Mouse (Mus musculus): ENCODE results near the gene Pfkm. TPM values are rescaled to one million over a fixed set of nuclear protein-coding genes. Genes with fewer than 3 reads are reported as not detected.

The Pfkm gene
- total and polyA plus RNA-seq, 3 experiments: 23.5 to 37.9 (median 29.6) TPM

DNA sequence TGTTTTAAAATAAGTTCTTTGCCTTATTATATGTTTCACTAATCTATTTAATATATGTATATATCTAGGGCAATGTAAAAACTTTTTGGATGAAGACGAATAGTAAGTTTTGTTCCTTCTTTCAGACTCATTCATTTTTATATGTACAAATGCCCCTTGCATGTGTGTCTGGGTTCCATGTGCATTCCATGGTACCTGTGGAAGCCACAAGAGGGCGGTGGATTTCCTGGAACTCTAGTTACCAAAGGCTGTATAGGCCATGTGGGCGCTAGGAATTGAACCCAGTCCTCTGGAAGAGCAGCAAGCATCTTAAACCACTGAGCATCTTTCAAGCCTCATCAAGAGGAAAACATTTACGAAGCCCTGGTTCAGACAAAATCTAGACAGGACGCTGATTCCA is 48.0 kb upstream of the Pfkm start:
- TF ChIP-seq SMC3 (IDR thresholded peaks at IDR 0.05; ENCODE audit: low read depth, low read length) (peak; percentile 17; the same call in 1 of the 2 replicates), JUND (conservative IDR thresholded peaks at IDR 0.05; ENCODE audit: low read depth, low read length) (no peak), CTCF (conservative IDR thresholded peaks at IDR 0.05 in 1 of 2, IDR thresholded peaks at IDR 0.05 in 1 of 2; ENCODE audit: low read depth in 2 of 2, low read length in 2 of 2) (peak in 1 of 2 experiments; percentile 26; a peak in 2 of 4 replicates)
- Histone ChIP-seq H3K9me3 (replicated peaks; ENCODE audit: low read length) (no peaks in the 10 kb centered on the region), H3K9ac (ENCODE audit: insufficient read depth, low read depth) (no peak overlapping the region), H3K27me3 (replicated peaks) (no peaks in the 10 kb centered on the region), H3K4me1 (ENCODE audit: control insufficient read depth in 1 of 2, insufficient read depth in 2 of 2) (peaks cover 0 to 10% of the 10 kb centered on the region in 2 experiments; a peak in 1 of 4 replicates), H3K27ac (ENCODE audit: insufficient read depth, low read depth) (no peak overlapping the region), H3K79me2 (replicated peaks; ENCODE audit: control insufficient read depth, extremely low read depth, insufficient read depth, poor library complexity, severe bottlenecking) (no peaks in the 10 kb centered on the region; the same call in 1 of the 2 replicates), H3K36me3 (replicated peaks in 1 of 2; ENCODE audit: control insufficient read depth in 1 of 2, insufficient read depth in 1 of 2, low read length in 1 of 2) (peaks cover 75 to 96% of the 10 kb centered on the region in 2 experiments), H3K4me3 (replicated peaks in 1 of 3; ENCODE audit: low read depth in 2 of 3, low read length in 2 of 3, poor library complexity in 1 of 3) (no peak overlapping the region), H3K4me2 (ENCODE audit: insufficient read depth, low read depth, poor library complexity, severe bottlenecking) (no peak overlapping the region)
- dilution Hi-C loops (cut with MboI; ENCODE audit: extremely low pct_ligation_motif_present, extremely low pct_unique_long_range_greater_than_20kb, low sequenced_read_pairs) (no loop called here), in situ Hi-C loops (cut with MboI; ENCODE audit: low pct_ligation_motif_present, low pct_unique_long_range_greater_than_20kb, low sequenced_read_pairs) (no loop called here)
- DNase-seq (ENCODE audit: extremely low read depth): no peak

DNA sequence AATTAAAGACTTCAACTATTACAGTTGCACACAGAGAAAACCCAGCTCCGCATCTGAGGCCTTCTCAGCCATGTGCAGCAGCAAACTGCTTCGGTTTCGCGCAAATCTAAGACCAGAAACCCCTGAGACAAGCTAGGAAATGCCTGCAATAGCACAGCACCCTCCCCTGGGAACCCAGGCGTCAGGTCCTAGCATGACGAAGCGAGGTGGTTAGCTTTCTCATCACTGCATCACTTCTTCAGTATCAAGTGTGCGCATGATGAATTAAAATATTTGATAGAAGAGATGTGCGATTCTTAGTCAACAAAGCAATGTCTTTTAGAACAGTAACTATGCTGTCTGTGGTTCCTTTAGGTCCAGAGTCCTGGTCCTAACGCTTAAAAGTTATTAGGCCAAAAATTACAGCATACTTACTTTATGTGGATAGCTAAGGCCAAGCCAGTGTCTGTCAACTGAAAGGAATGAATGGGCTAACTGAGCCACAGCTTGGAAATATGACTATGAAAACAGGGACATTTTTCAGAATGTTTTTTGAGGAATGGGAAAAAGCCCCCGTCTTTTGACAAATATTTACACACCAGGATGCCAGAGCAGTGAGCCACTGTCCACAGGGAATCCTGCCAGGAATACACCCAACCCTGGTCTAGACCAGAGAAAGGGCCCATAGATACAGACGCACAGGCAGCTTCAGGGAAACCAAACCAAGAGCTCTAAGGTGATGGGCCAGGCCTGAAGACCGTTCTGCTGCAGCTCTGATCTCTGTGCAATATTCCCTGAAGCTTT is 43.3 kb upstream of the Pfkm start:
- Histone ChIP-seq H3K27me3 (replicated peaks) (no peaks in the 10 kb centered on the region), H3K79me2 (replicated peaks; ENCODE audit: control insufficient read depth, extremely low read depth, insufficient read depth, poor library complexity, severe bottlenecking) (no peaks in the 10 kb centered on the region; the same call in 1 of the 2 replicates), H3K9ac (ENCODE audit: insufficient read depth, low read depth) (no peak overlapping the region), H3K27ac (ENCODE audit: insufficient read depth, low read depth) (no peak overlapping the region), H3K4me1 (ENCODE audit: control insufficient read depth in 1 of 2, insufficient read depth in 2 of 2) (peaks cover 0 to 10% of the 10 kb centered on the region in 2 experiments; a peak in 1 of 4 replicates), H3K4me3 (replicated peaks in 1 of 3; ENCODE audit: low read depth in 2 of 3, low read length in 2 of 3, poor library complexity in 1 of 3) (no peak overlapping the region), H3K9me3 (replicated peaks; ENCODE audit: low read length) (no peaks in the 10 kb centered on the region), H3K36me3 (replicated peaks in 1 of 2; ENCODE audit: control insufficient read depth in 1 of 2, insufficient read depth in 1 of 2, low read length in 1 of 2) (peaks cover 75 to 92% of the 10 kb centered on the region in 2 experiments), H3K4me2 (ENCODE audit: insufficient read depth, low read depth, poor library complexity, severe bottlenecking) (no peak overlapping the region)
- dilution Hi-C loops (cut with MboI; ENCODE audit: extremely low pct_ligation_motif_present, extremely low pct_unique_long_range_greater_than_20kb, low sequenced_read_pairs): no loop called here
- TF ChIP-seq USF2 (conservative IDR thresholded peaks at IDR 0.05; ENCODE audit: low read depth, low read length) (no peak), EP300 (IDR thresholded peaks at IDR 0.05; ENCODE audit: low read length) (no peak), ETS1 (conservative IDR thresholded peaks at IDR 0.05; ENCODE audit: low read depth, low read length) (no peak), ZNF384 (IDR thresholded peaks at IDR 0.05; ENCODE audit: low read depth, low read length) (no peak), MAFK (IDR thresholded peaks at IDR 0.05; ENCODE audit: insufficient replicate concordance, low read length) (no peak), USF1 (IDR thresholded peaks at IDR 0.05; ENCODE audit: low read depth, low read length) (no peak), SIN3A (IDR thresholded peaks at IDR 0.05; ENCODE audit: low read length) (no peak), TBP (conservative IDR thresholded peaks at IDR 0.05; ENCODE audit: low read depth, low read length) (no peak), POLR2A (IDR thresholded peaks at IDR 0.05; ENCODE audit: low read depth, low read length) (no peak)
- DNase-seq (ENCODE audit: extremely low read depth): peak; percentile 16
- in situ Hi-C loops (cut with MboI; ENCODE audit: low pct_ligation_motif_present, low pct_unique_long_range_greater_than_20kb, low sequenced_read_pairs): no loop called here

DNA sequence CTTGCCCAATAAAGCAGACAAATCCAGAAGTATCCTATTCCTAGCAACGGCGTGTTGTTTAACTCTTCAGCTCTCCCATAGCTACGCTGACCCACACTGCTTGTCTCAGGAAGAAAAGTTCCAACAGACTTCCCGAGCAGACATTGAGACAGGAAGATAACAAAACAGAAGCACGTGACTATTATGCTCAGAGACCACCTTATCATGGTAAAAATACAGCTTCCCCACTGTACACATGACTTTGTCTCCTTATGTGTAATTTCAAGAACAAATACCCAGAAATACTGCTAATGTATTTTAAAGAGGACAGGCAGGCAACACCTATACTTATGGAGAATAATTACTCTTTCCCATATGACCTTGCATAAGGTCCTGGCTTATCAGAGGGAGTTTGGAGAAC is 40.7 kb upstream of the Pfkm start:
- Histone ChIP-seq H3K36me3 (replicated peaks in 1 of 2; ENCODE audit: control insufficient read depth in 1 of 2, insufficient read depth in 1 of 2, low read length in 1 of 2) (peaks cover 69 to 90% of the 10 kb centered on the region in 2 experiments), H3K27me3 (replicated peaks) (no peaks in the 10 kb centered on the region), H3K27ac (ENCODE audit: insufficient read depth, low read depth) (no peak overlapping the region), H3K4me2 (ENCODE audit: insufficient read depth, low read depth, poor library complexity, severe bottlenecking) (no peak overlapping the region), H3K9ac (ENCODE audit: insufficient read depth, low read depth) (no peak overlapping the region), H3K9me3 (replicated peaks; ENCODE audit: low read length) (no peaks in the 10 kb centered on the region), H3K4me1 (ENCODE audit: control insufficient read depth in 1 of 2, insufficient read depth in 2 of 2) (peaks cover 0 to 14% of the 10 kb centered on the region in 2 experiments; a peak in 1 of 4 replicates), H3K79me2 (replicated peaks; ENCODE audit: control insufficient read depth, extremely low read depth, insufficient read depth, poor library complexity, severe bottlenecking) (no peaks in the 10 kb centered on the region; the same call in 1 of the 2 replicates), H3K4me3 (replicated peaks in 1 of 3; ENCODE audit: low read depth in 2 of 3, low read length in 2 of 3, poor library complexity in 1 of 3) (no peak overlapping the region)
- TF ChIP-seq TBP (conservative IDR thresholded peaks at IDR 0.05; ENCODE audit: low read depth, low read length) (no peak), E2F4 (IDR thresholded peaks at IDR 0.05; ENCODE audit: insufficient replicate concordance, low read depth, low read length) (no peak), RCOR1 (conservative IDR thresholded peaks at IDR 0.05; ENCODE audit: low read depth, low read length) (no peak), UBTF (IDR thresholded peaks at IDR 0.05; ENCODE audit: low read depth, low read length) (no peak), HCFC1 (IDR thresholded peaks at IDR 0.05; ENCODE audit: low read depth, low read length) (no peak)
- no peak for DNase-seq (ENCODE audit: extremely low read depth)
- in situ Hi-C loops (cut with MboI; ENCODE audit: low pct_ligation_motif_present, low pct_unique_long_range_greater_than_20kb, low sequenced_read_pairs): no loop called here
- dilution Hi-C loops (cut with MboI; ENCODE audit: extremely low pct_ligation_motif_present, extremely low pct_unique_long_range_greater_than_20kb, low sequenced_read_pairs): no loop called here

All from CH12.LX (cell line).